In genomic region chr5:92931298-92931697, GRCm38 (mm10) we compare ENCODE assay signal across 15 mouse cellular contexts.
DNase-seq lines count a peak whose midpoint lies in the region; ATAC-seq and TF ChIP-seq lines count a peak whose summit lies in the region.
"Had no signal": no experiment of that assay in that cellular context is flagged by ENCODE, and none has a peak within 500 bp of the region (broad histone marks: within the 10 kb centered on the region; RNA-seq: fewer than 3 reads in every experiment).

No protein-coding gene starts in this region.

- no peak overlapping the region for H3K4me3 ChIP-seq in hindbrain, embryonic 10.5 days
- no peak overlapping the region for H3K4me3 ChIP-seq in hindbrain, embryonic 11.5 days (ENCODE audit: low read depth, low read length)
- no peak overlapping the region for H3K4me3 ChIP-seq in midbrain, embryonic 10.5 days
- H3K4me3 ChIP-seq in midbrain, embryonic 13.5 days (replicated peaks): no peak overlapping the region
- H3K4me3 ChIP-seq in intestine, embryonic 15.5 days (replicated peaks): no peak overlapping the region
- no peak overlapping the region for H3K4me3 ChIP-seq in stomach, postnatal 0 days (ENCODE audit: low read depth, low read length)
- H3K4me3 ChIP-seq in midbrain, embryonic 11.5 days (ENCODE audit: low read depth, low read length): no peak overlapping the region
- H3K4me3 ChIP-seq: myocyte had no signal

- no peak overlapping the region for H3K9ac ChIP-seq in hindbrain, embryonic 11.5 days (ENCODE audit: low read depth, low read length)
- H3K9ac ChIP-seq in midbrain, embryonic 13.5 days (replicated peaks): no peak overlapping the region
- H3K9ac ChIP-seq in intestine, embryonic 15.5 days: no peak overlapping the region
- no peak overlapping the region for H3K9ac ChIP-seq in stomach, postnatal 0 days (ENCODE audit: low read length)
- no peak overlapping the region for H3K9ac ChIP-seq in midbrain, embryonic 11.5 days (ENCODE audit: low read length)

- peaks cover 47% of the 10 kb centered on the region for H3K36me3 ChIP-seq in hindbrain, embryonic 10.5 days
- no peaks in the 10 kb centered on the region for H3K36me3 ChIP-seq in hindbrain, embryonic 11.5 days (ENCODE audit: control insufficient read depth, insufficient read depth, low read length)
- H3K36me3 ChIP-seq in midbrain, embryonic 10.5 days: peaks cover 68% of the 10 kb centered on the region
- H3K36me3 ChIP-seq in midbrain, embryonic 13.5 days: no peaks in the 10 kb centered on the region
- 0 out of 2 replicates have a peak, but pooled peaks cover 4% of the 10 kb centered on the region for H3K36me3 ChIP-seq in intestine, embryonic 15.5 days
- H3K36me3 ChIP-seq in stomach, postnatal 0 days (ENCODE audit: control insufficient read depth, insufficient read depth, low read length): peaks cover 2% of the 10 kb centered on the region; the same call in 1 of the 2 replicates
- no peaks in the 10 kb centered on the region for H3K36me3 ChIP-seq in midbrain, embryonic 11.5 days (ENCODE audit: control insufficient read depth, insufficient read depth, low read length)

- TF ChIP-seq CTCF in stomach, postnatal 0 days (IDR thresholded peaks at IDR 0.05; ENCODE audit: low read depth): no peak

- no peak for TF ChIP-seq EP300 in stomach, postnatal 0 days (optimal IDR thresholded peaks at IDR 0.05)

- no peak for ATAC-seq in hindbrain, embryonic 11.5 days (ENCODE audit: low FRiP score)
- no peak for ATAC-seq in midbrain, embryonic 13.5 days
- ATAC-seq in intestine, embryonic 15.5 days: 0 out of 2 replicates have a peak, but pooled peaks have one; percentile 21
- no peak for ATAC-seq in stomach, postnatal 0 days (ENCODE audit: low FRiP score, low TSS enrichment)
- ATAC-seq in midbrain, embryonic 11.5 days (ENCODE audit: low FRiP score): no peak

- 71% methylated on average over 16 of the region's 16 CpGs for WGBS in hindbrain, embryonic 10.5 days
- 62% methylated on average over 16 of the region's 16 CpGs for WGBS in hindbrain, embryonic 11.5 days
- 86% methylated on average over 16 of the region's 16 CpGs for WGBS in midbrain, embryonic 10.5 days
- 76% methylated on average over 16 of the region's 16 CpGs for whole genome bisulfite sequencing in midbrain, embryonic 13.5 days
- WGBS in intestine, embryonic 15.5 days: 40% methylated on average over 16 of the region's 16 CpGs
- 48% methylated on average over 16 of the region's 16 CpGs for WGBS in stomach, postnatal 0 days
- WGBS in midbrain, embryonic 11.5 days: 78% methylated on average over 16 of the region's 16 CpGs

- H3K27ac ChIP-seq in hindbrain, embryonic 10.5 days: 0 out of 2 replicates have a peak overlapping the region, but pooled peaks have one; percentile 53
- H3K27ac ChIP-seq in hindbrain, embryonic 11.5 days (ENCODE audit: low read depth, low read length): no peak overlapping the region
- H3K27ac ChIP-seq in midbrain, embryonic 10.5 days (replicated peaks): peak overlapping the region; percentile 57; the same call in 1 of the 2 replicates
- no peak overlapping the region for H3K27ac ChIP-seq in midbrain, embryonic 13.5 days
- 0 out of 2 replicates have a peak overlapping the region, but pooled peaks have one; percentile 6 for H3K27ac ChIP-seq in intestine, embryonic 15.5 days
- peak overlapping the region; percentile 56; the same call in 1 of the 2 replicates for H3K27ac ChIP-seq in stomach, postnatal 0 days (replicated peaks)
- no peak overlapping the region for H3K27ac ChIP-seq in midbrain, embryonic 11.5 days (ENCODE audit: low read depth, low read length)
- H3K27ac ChIP-seq: macrophage had no signal

- H3K9me3 ChIP-seq in hindbrain, embryonic 10.5 days: no peaks in the 10 kb centered on the region
- H3K9me3 ChIP-seq in hindbrain, embryonic 11.5 days (ENCODE audit: control insufficient read depth, low read length): no peaks in the 10 kb centered on the region
- no peaks in the 10 kb centered on the region for H3K9me3 ChIP-seq in midbrain, embryonic 10.5 days (replicated peaks)
- no peaks in the 10 kb centered on the region for H3K9me3 ChIP-seq in midbrain, embryonic 13.5 days
- no peaks in the 10 kb centered on the region for H3K9me3 ChIP-seq in intestine, embryonic 15.5 days
- no peaks in the 10 kb centered on the region for H3K9me3 ChIP-seq in stomach, postnatal 0 days (ENCODE audit: control insufficient read depth, low read length)
- H3K9me3 ChIP-seq in midbrain, embryonic 11.5 days (ENCODE audit: control insufficient read depth, low read length): no peaks in the 10 kb centered on the region

- no peak for DNase-seq in hindbrain, embryonic 10.5 days (ENCODE audit: low spot score)
- no peak for DNase-seq in hindbrain, embryonic 11.5 days (ENCODE audit: low spot score)
- no peak for DNase-seq in midbrain, embryonic 10.5 days (ENCODE audit: low spot score)
- no peak for DNase-seq in stomach, postnatal 0 days (ENCODE audit: low spot score)
- DNase-seq in midbrain, embryonic 11.5 days (ENCODE audit: low spot score, missing footprints): no peak
- DNase-seq: cerebellum, adult 18-20 months; gastrocnemius, postnatal 36 days; left cerebral cortex, postnatal 4 days; retina, postnatal 1 day; thymus, postnatal 25 days had no signal

- no peaks in the 10 kb centered on the region for H3K27me3 ChIP-seq in hindbrain, embryonic 10.5 days (ENCODE audit: insufficient read depth, poor library complexity, severe bottlenecking)
- no peaks in the 10 kb centered on the region for H3K27me3 ChIP-seq in hindbrain, embryonic 11.5 days (ENCODE audit: control insufficient read depth, insufficient read depth, low read length)
- H3K27me3 ChIP-seq in midbrain, embryonic 10.5 days (ENCODE audit: low read depth, poor library complexity, severe bottlenecking): no peaks in the 10 kb centered on the region
- H3K27me3 ChIP-seq in midbrain, embryonic 13.5 days: no peaks in the 10 kb centered on the region
- no peaks in the 10 kb centered on the region for H3K27me3 ChIP-seq in intestine, embryonic 15.5 days (replicated peaks)
- H3K27me3 ChIP-seq in stomach, postnatal 0 days (ENCODE audit: control insufficient read depth, insufficient read depth, low read length): no peaks in the 10 kb centered on the region
- H3K27me3 ChIP-seq in midbrain, embryonic 11.5 days (ENCODE audit: control insufficient read depth, insufficient read depth, low read length): no peaks in the 10 kb centered on the region
- H3K27me3 ChIP-seq: CH12.LX had no signal

- peaks cover 23% of the 10 kb centered on the region for H3K4me1 ChIP-seq in hindbrain, embryonic 10.5 days (replicated peaks)
- no peaks in the 10 kb centered on the region for H3K4me1 ChIP-seq in hindbrain, embryonic 11.5 days (replicated peaks; ENCODE audit: control insufficient read depth, insufficient read depth, low read length)
- peaks cover 17% of the 10 kb centered on the region for H3K4me1 ChIP-seq in midbrain, embryonic 10.5 days
- H3K4me1 ChIP-seq in midbrain, embryonic 13.5 days (replicated peaks): peaks cover 20% of the 10 kb centered on the region
- H3K4me1 ChIP-seq in intestine, embryonic 15.5 days (replicated peaks): peaks cover 29% of the 10 kb centered on the region
- H3K4me1 ChIP-seq in stomach, postnatal 0 days (replicated peaks; ENCODE audit: control insufficient read depth, insufficient read depth): peaks cover 6% of the 10 kb centered on the region; the same call in 1 of the 2 replicates
- H3K4me1 ChIP-seq in midbrain, embryonic 11.5 days (ENCODE audit: control insufficient read depth, insufficient read depth, low read length): no peaks in the 10 kb centered on the region

- H3K4me2 ChIP-seq in hindbrain, embryonic 11.5 days (replicated peaks; ENCODE audit: low read depth, low read length): no peak overlapping the region
- no peak overlapping the region for H3K4me2 ChIP-seq in midbrain, embryonic 13.5 days (replicated peaks)
- H3K4me2 ChIP-seq in intestine, embryonic 15.5 days (replicated peaks): no peak overlapping the region
- no peak overlapping the region for H3K4me2 ChIP-seq in stomach, postnatal 0 days (replicated peaks; ENCODE audit: low read depth)
- no peak overlapping the region for H3K4me2 ChIP-seq in midbrain, embryonic 11.5 days

Comparison
In these comparisons a context has a peak if more than half of its experiments do, and no peak if none do; other contexts are left out.
1. H3K27ac ChIP-seq: peak in hindbrain, embryonic 10.5 days (single experiment), midbrain, embryonic 10.5 days (single experiment), intestine, embryonic 15.5 days (single experiment) and stomach, postnatal 0 days (single experiment); none in hindbrain, embryonic 11.5 days (single experiment), midbrain, embryonic 13.5 days (single experiment) and midbrain, embryonic 11.5 days (single experiment).